ENCODE assay signal across 21 mouse cellular contexts in the genomic region with DNA sequence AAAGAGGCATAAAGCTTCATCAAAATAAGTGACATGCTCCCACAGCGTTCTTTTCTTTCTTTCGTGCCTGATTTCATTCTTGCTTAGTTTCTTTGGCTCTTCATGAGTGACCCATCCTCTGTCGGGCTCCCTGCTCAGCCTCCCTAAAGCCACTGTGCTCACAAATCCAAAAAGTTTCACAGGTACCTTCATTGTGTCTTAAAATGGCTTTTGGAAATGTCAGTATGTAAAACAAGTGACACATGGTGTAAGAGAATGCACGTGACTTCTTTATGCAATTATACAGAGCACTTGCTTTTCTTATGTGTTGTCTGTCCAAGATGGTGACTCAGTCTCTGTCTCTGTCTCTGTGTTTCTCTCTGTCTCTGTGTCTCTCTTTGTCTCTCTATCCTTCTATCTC. TPM values are rescaled to one million over a fixed set of nuclear protein-coding genes. Genes with fewer than 3 reads are reported as not detected.
DNase-seq lines count a peak whose midpoint lies in the region; ATAC-seq lines count a peak whose summit lies in the region.
"Had no signal": no experiment of that assay in that cellular context is flagged by ENCODE, and none has a peak within 500 bp of the region (broad histone marks: within the 10 kb centered on the region; RNA-seq: fewer than 3 reads in every experiment).

No protein-coding gene starts in this region.

- no peaks in the 10 kb centered on the region for H3K36me3 ChIP-seq in hindbrain, embryonic 12.5 days
- H3K36me3 ChIP-seq in hindbrain, embryonic 11.5 days (ENCODE audit: control insufficient read depth, insufficient read depth, low read length), result no peaks in the 10 kb centered on the region
- H3K36me3 ChIP-seq in neural tube, embryonic 12.5 days, result no peaks in the 10 kb centered on the region
- no peaks in the 10 kb centered on the region for H3K36me3 ChIP-seq in hindbrain, embryonic 14.5 days (replicated peaks; ENCODE audit: control insufficient read depth, insufficient read depth)
- no peaks in the 10 kb centered on the region for H3K36me3 ChIP-seq in neural tube, embryonic 13.5 days
- H3K36me3 ChIP-seq: embryonic facial prominence, embryonic 12.5 days; liver, embryonic 12.5 days; stomach, embryonic 15.5 days had no signal

- no peak for DNase-seq in hindbrain, embryonic 11.5 days (ENCODE audit: low spot score)
- DNase-seq in neural tube, embryonic 10.5 days (ENCODE audit: extremely low spot score, low spot score), result no peak
- DNase-seq in hindbrain, embryonic 14.5 days (ENCODE audit: low spot score), result no peak
- no peak for DNase-seq in spleen, postnatal 36 days (ENCODE audit: low spot score in 2 of 2)
- DNase-seq in urinary bladder, postnatal 36 days (ENCODE audit: low spot score in 2 of 2), result no peak
- DNase-seq: adrenal gland, postnatal 10 days; cerebellum, adult 18-20 months; gastrocnemius, postnatal 10 days; heart, adult 18-20 months; kidney, adult 2 months; kidney, postnatal 25 days; lung, embryonic 14.5 days; spleen, adult 18-20 months; thymus, postnatal 14 days had no signal

- WGBS in hindbrain, embryonic 12.5 days, result 65% methylated on average over 4 of the region's 4 CpGs
- WGBS in hindbrain, embryonic 11.5 days, result 65% methylated on average over 4 of the region's 4 CpGs
- 64% methylated on average over 4 of the region's 4 CpGs for WGBS in neural tube, embryonic 12.5 days
- 59% methylated on average over 4 of the region's 4 CpGs for WGBS in hindbrain, embryonic 14.5 days
- 55% methylated on average over 4 of the region's 4 CpGs for WGBS in neural tube, embryonic 13.5 days

- H3K4me2 ChIP-seq in hindbrain, embryonic 12.5 days (replicated peaks), result peak overlapping the region; percentile 90
- no peak overlapping the region for H3K4me2 ChIP-seq in hindbrain, embryonic 11.5 days (replicated peaks; ENCODE audit: low read depth, low read length)
- peak overlapping the region; percentile 95; the same call in 1 of the 2 replicates for H3K4me2 ChIP-seq in neural tube, embryonic 12.5 days (replicated peaks)
- H3K4me2 ChIP-seq in hindbrain, embryonic 14.5 days (replicated peaks), result peak overlapping the region; percentile 52
- peak overlapping the region; percentile 85 for H3K4me2 ChIP-seq in neural tube, embryonic 13.5 days

- peaks cover 14% of the 10 kb centered on the region; the same call in 1 of the 2 replicates for H3K27me3 ChIP-seq in hindbrain, embryonic 12.5 days
- H3K27me3 ChIP-seq in hindbrain, embryonic 11.5 days (ENCODE audit: control insufficient read depth, insufficient read depth, low read length), result peaks cover 7% of the 10 kb centered on the region
- 0 out of 2 replicates have a peak, but pooled peaks cover 8% of the 10 kb centered on the region for H3K27me3 ChIP-seq in neural tube, embryonic 12.5 days (replicated peaks)
- H3K27me3 ChIP-seq in hindbrain, embryonic 14.5 days (ENCODE audit: control insufficient read depth, insufficient read depth, low read length), result peaks cover 4% of the 10 kb centered on the region; the same call in 1 of the 2 replicates
- H3K27me3 ChIP-seq in neural tube, embryonic 13.5 days, result peaks cover 14% of the 10 kb centered on the region

- H3K4me1 ChIP-seq in hindbrain, embryonic 12.5 days, result peaks cover 3% of the 10 kb centered on the region; the same call in 1 of the 2 replicates
- no peaks in the 10 kb centered on the region for H3K4me1 ChIP-seq in hindbrain, embryonic 11.5 days (replicated peaks; ENCODE audit: control insufficient read depth, insufficient read depth, low read length)
- H3K4me1 ChIP-seq in neural tube, embryonic 12.5 days, result no peaks in the 10 kb centered on the region
- H3K4me1 ChIP-seq in hindbrain, embryonic 14.5 days (replicated peaks; ENCODE audit: control insufficient read depth, insufficient read depth, low read length), result peaks cover 3% of the 10 kb centered on the region; the same call in 1 of the 2 replicates
- H3K4me1 ChIP-seq in neural tube, embryonic 13.5 days (replicated peaks), result peaks cover 30% of the 10 kb centered on the region
- H3K4me1 ChIP-seq: embryonic facial prominence, embryonic 12.5 days; liver, embryonic 12.5 days had no signal

- H3K9ac ChIP-seq in hindbrain, embryonic 12.5 days, result no peak overlapping the region
- no peak overlapping the region for H3K9ac ChIP-seq in hindbrain, embryonic 11.5 days (ENCODE audit: low read depth, low read length)
- H3K9ac ChIP-seq in neural tube, embryonic 12.5 days, result no peak overlapping the region
- H3K9ac ChIP-seq in hindbrain, embryonic 14.5 days, result peak overlapping the region; percentile 68
- peak overlapping the region; percentile 77; the same call in 1 of the 2 replicates for H3K9ac ChIP-seq in neural tube, embryonic 13.5 days
- H3K9ac ChIP-seq: liver, embryonic 12.5 days; lung, embryonic 14.5 days; stomach, embryonic 15.5 days had no signal

- H3K4me3 ChIP-seq in hindbrain, embryonic 12.5 days, result no peak overlapping the region
- no peak overlapping the region for H3K4me3 ChIP-seq in hindbrain, embryonic 11.5 days (ENCODE audit: low read depth, low read length)
- no peak overlapping the region for H3K4me3 ChIP-seq in neural tube, embryonic 12.5 days
- peak overlapping the region; percentile 66 for H3K4me3 ChIP-seq in hindbrain, embryonic 14.5 days (replicated peaks; ENCODE audit: low read length)
- H3K4me3 ChIP-seq in neural tube, embryonic 13.5 days, result peak overlapping the region; percentile 61

- no peak for ATAC-seq in hindbrain, embryonic 12.5 days (ENCODE audit: low FRiP score)
- no peak for ATAC-seq in hindbrain, embryonic 11.5 days (ENCODE audit: low FRiP score)
- ATAC-seq in neural tube, embryonic 12.5 days (ENCODE audit: low FRiP score, low read depth), result no peak
- no peak for ATAC-seq in hindbrain, embryonic 14.5 days (ENCODE audit: low FRiP score)
- no peak for ATAC-seq in neural tube, embryonic 13.5 days (ENCODE audit: low read depth)
- ATAC-seq: liver, embryonic 12.5 days had no signal

- no peaks in the 10 kb centered on the region for H3K9me3 ChIP-seq in hindbrain, embryonic 12.5 days (replicated peaks)
- no peaks in the 10 kb centered on the region for H3K9me3 ChIP-seq in hindbrain, embryonic 11.5 days (ENCODE audit: control insufficient read depth, low read length)
- H3K9me3 ChIP-seq in neural tube, embryonic 12.5 days, result no peaks in the 10 kb centered on the region
- H3K9me3 ChIP-seq in hindbrain, embryonic 14.5 days (ENCODE audit: control insufficient read depth, low read length), result no peaks in the 10 kb centered on the region
- H3K9me3 ChIP-seq in neural tube, embryonic 13.5 days, result no peaks in the 10 kb centered on the region
- H3K9me3 ChIP-seq: embryonic facial prominence, embryonic 12.5 days; liver, embryonic 12.5 days; stomach, embryonic 15.5 days had no signal

- H3K27ac ChIP-seq in hindbrain, embryonic 12.5 days, result no peak overlapping the region
- no peak overlapping the region for H3K27ac ChIP-seq in hindbrain, embryonic 11.5 days (ENCODE audit: low read depth, low read length)
- H3K27ac ChIP-seq in neural tube, embryonic 12.5 days, result no peak overlapping the region
- H3K27ac ChIP-seq in hindbrain, embryonic 14.5 days, result no peak overlapping the region
- H3K27ac ChIP-seq in neural tube, embryonic 13.5 days (replicated peaks), result peak overlapping the region; percentile 2; the same call in 1 of the 2 replicates
- H3K27ac ChIP-seq: embryonic facial prominence, embryonic 12.5 days; liver, embryonic 12.5 days; macrophage; stomach, embryonic 15.5 days had no signal

RNA-seq across cellular contexts. Expression of a gene that starts 1.2 kb away (rescaled TPM):
- polyA plus RNA-seq in hindbrain, embryonic 12.5 days (2016; fragmentation: Nextera tagmentation; extraction: Ambion mirVana), result 57.1 and 66.8 TPM in 2 replicates
- polyA plus RNA-seq in hindbrain, embryonic 11.5 days (2014; fragmentation: Nextera tagmentation; extraction: Ambion mirVana), result 27.3 and 31.7 TPM in 2 replicates
- 66.9 and 72.5 TPM in 2 replicates for polyA plus RNA-seq in neural tube, embryonic 12.5 days (2016; fragmentation: Nextera tagmentation; extraction: Ambion mirVana)
- polyA plus RNA-seq in hindbrain, embryonic 14.5 days (2014; fragmentation: Nextera tagmentation; extraction: Ambion mirVana), result 95.5 and 112 TPM in 2 replicates
- 86.5 and 86.9 TPM in 2 replicates for polyA plus RNA-seq in neural tube, embryonic 13.5 days (2015; fragmentation: Nextera tagmentation; extraction: Ambion mirVana)
- polyA plus RNA-seq: macrophage had no signal

Comparison
In these comparisons a context has a peak if more than half of its experiments do, and no peak if none do; other contexts are left out.
1. H3K4me3 ChIP-seq: peak in hindbrain, embryonic 14.5 days (single experiment) and neural tube, embryonic 13.5 days (single experiment); none in hindbrain, embryonic 12.5 days (single experiment), hindbrain, embryonic 11.5 days (single experiment) and neural tube, embryonic 12.5 days (single experiment).
2. H3K9ac ChIP-seq: peak in hindbrain, embryonic 14.5 days (single experiment) and neural tube, embryonic 13.5 days (single experiment); none in hindbrain, embryonic 12.5 days (single experiment), hindbrain, embryonic 11.5 days (single experiment) and neural tube, embryonic 12.5 days (single experiment).